ENCODE assay signal across 9 mouse cellular contexts in the genomic region with DNA sequence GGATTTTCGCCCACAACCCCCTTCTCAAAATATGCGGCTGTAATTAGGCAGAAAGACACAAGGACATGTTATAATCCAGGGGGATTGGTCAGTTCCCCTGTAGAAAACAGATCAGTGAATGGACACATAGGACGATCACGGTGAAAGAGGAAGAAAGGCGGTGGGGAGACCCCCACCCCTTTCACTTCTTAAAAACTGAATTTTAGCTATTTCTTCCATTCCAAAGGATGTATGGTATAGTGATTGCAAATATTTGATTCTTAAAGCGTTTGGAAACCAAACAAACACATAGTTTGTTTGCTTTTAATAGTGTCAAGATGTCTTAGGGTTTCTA. TPM values are rescaled to one million over a fixed set of nuclear protein-coding genes. Genes with fewer than 3 reads are reported as not detected.
DNase-seq lines count a peak whose midpoint lies in the region; ATAC-seq and TF ChIP-seq lines count a peak whose summit lies in the region.
"Had no signal": no experiment of that assay in that cellular context is flagged by ENCODE, and none has a peak within 500 bp of the region (broad histone marks: within the 10 kb centered on the region; RNA-seq: fewer than 3 reads in every experiment).

No protein-coding gene starts in this region.

- WGBS in heart, embryonic 11.5 days (ENCODE audit: insufficient replicate concordance), result 37% methylated on average over 6 of the region's 6 CpGs
- WGBS in bone marrow, adult 2 months, result 8% methylated on average over 6 of the region's 6 CpGs
- WGBS in hindbrain, embryonic 12.5 days, result 50% methylated on average over 6 of the region's 6 CpGs

- H3K4me1 ChIP-seq in heart, embryonic 11.5 days (ENCODE audit: control insufficient read depth, insufficient read depth, low read length), result peaks cover 8% of the 10 kb centered on the region; the same call in 1 of the 2 replicates
- H3K4me1 ChIP-seq in bone marrow, adult 2 months (ENCODE audit: control insufficient read depth, insufficient read depth, low read length), result no peaks in the 10 kb centered on the region; the same call in 1 of the 2 replicates
- H3K4me1 ChIP-seq in hindbrain, embryonic 12.5 days, result peaks cover 12% of the 10 kb centered on the region
- peaks cover 9% of the 10 kb centered on the region for H3K4me1 ChIP-seq in megakaryocyte, embryonic 14.5 days

- no peaks in the 10 kb centered on the region for H3K27me3 ChIP-seq in heart, embryonic 11.5 days (ENCODE audit: control insufficient read depth, insufficient read depth, low read length)
- no peaks in the 10 kb centered on the region for H3K27me3 ChIP-seq in hindbrain, embryonic 12.5 days
- peaks cover 18% of the 10 kb centered on the region for H3K27me3 ChIP-seq in megakaryocyte, embryonic 14.5 days (replicated peaks)

- peak overlapping the region; percentile 35 for H3K4me3 ChIP-seq in heart, embryonic 11.5 days (ENCODE audit: low read depth, low read length)
- H3K4me3 ChIP-seq in bone marrow, adult 2 months (replicated peaks; ENCODE audit: control insufficient read depth, low read depth, low read length), result peak overlapping the region; percentile 17
- peak overlapping the region; percentile 23 for H3K4me3 ChIP-seq in hindbrain, embryonic 12.5 days
- peak overlapping the region; percentile 90 for H3K4me3 ChIP-seq in megakaryocyte, embryonic 14.5 days (replicated peaks)

- no peaks in the 10 kb centered on the region for H3K9me3 ChIP-seq in heart, embryonic 11.5 days (replicated peaks; ENCODE audit: control insufficient read depth, low read length)
- no peaks in the 10 kb centered on the region for H3K9me3 ChIP-seq in hindbrain, embryonic 12.5 days (replicated peaks)
- no peaks in the 10 kb centered on the region for H3K9me3 ChIP-seq in megakaryocyte, embryonic 14.5 days

- no peaks in the 10 kb centered on the region for H3K36me3 ChIP-seq in heart, embryonic 11.5 days (ENCODE audit: control insufficient read depth, insufficient read depth, low read length)
- no peaks in the 10 kb centered on the region for H3K36me3 ChIP-seq in hindbrain, embryonic 12.5 days
- no peaks in the 10 kb centered on the region for H3K36me3 ChIP-seq in megakaryocyte, embryonic 14.5 days (replicated peaks; ENCODE audit: low read length)

- H3K27ac ChIP-seq in heart, embryonic 11.5 days (ENCODE audit: low read depth, low read length), result peak overlapping the region; percentile 71; the same call in 1 of the 2 replicates
- no peak overlapping the region; the same call in 1 of the 2 replicates for H3K27ac ChIP-seq in bone marrow, adult 2 months (ENCODE audit: control insufficient read depth, insufficient read depth, low read depth, low read length, poor library complexity)
- no peak overlapping the region for H3K27ac ChIP-seq in hindbrain, embryonic 12.5 days

- peak overlapping the region; percentile 68 for H3K4me2 ChIP-seq in heart, embryonic 11.5 days
- H3K4me2 ChIP-seq in hindbrain, embryonic 12.5 days (replicated peaks), result peak overlapping the region; percentile 55

- no peak for TF ChIP-seq POLR2A in bone marrow, adult 2 months (IDR thresholded peaks at IDR 0.05; ENCODE audit: borderline replicate concordance, control insufficient read depth, low read depth, low read length)

- no peak for ATAC-seq in heart, embryonic 11.5 days (replicated peaks; ENCODE audit: insufficient number of reproducible peaks, low FRiP score, low TSS enrichment)
- peak; percentile 32; the same call in 1 of the 2 replicates for ATAC-seq in hindbrain, embryonic 12.5 days (ENCODE audit: low FRiP score)

- no peak for TF ChIP-seq CTCF in bone marrow, adult 2 months (IDR thresholded peaks at IDR 0.05; ENCODE audit: control insufficient read depth, insufficient read depth, low read length)

- H3K9ac ChIP-seq in heart, embryonic 11.5 days (ENCODE audit: low read depth, low read length), result 0 out of 2 replicates have a peak overlapping the region, but pooled peaks have one; percentile 54
- H3K9ac ChIP-seq in hindbrain, embryonic 12.5 days, result 0 out of 2 replicates have a peak overlapping the region, but pooled peaks have one; percentile 15

- no peak for DNase-seq in heart, adult 8-10 months (ENCODE audit: low spot score)
- DNase-seq in gastrocnemius, postnatal 4 days (ENCODE audit: low spot score in 2 of 2), result no peak
- DNase-seq in right cerebral cortex, adult 18-20 months, result no peak
- DNase-seq in cerebellum, postnatal 36 days, result no peak

RNA-seq across cellular contexts. Expression of gene Siah3, which starts 9.9 kb away (rescaled TPM):
- 0.04 and 0.13 TPM in 2 replicates for polyA plus RNA-seq in heart, embryonic 11.5 days (2014; fragmentation: Nextera tagmentation; extraction: Ambion mirVana)
- not detected for total RNA-seq in heart, adult 8-10 months (2022)
- not detected in 2 replicates for polyA plus RNA-seq in bone marrow, adult 2 months (2011; ENCODE audit: insufficient read depth, insufficient read length, low replicate concordance, missing spikeins)
- polyA plus RNA-seq in hindbrain, embryonic 12.5 days (2016; fragmentation: Nextera tagmentation; extraction: Ambion mirVana), result 1.9 and 2.1 TPM in 2 replicates
- polyA plus RNA-seq in megakaryocyte, embryonic 14.5 days (2012; ENCODE audit: insufficient read depth, low replicate concordance), result not detected in 2 replicates
- under 1 TPM; 0.27 to 0.36 TPM for total RNA-seq in gastrocnemius, postnatal 4 days (2021)
- polyA plus RNA-seq: C2C12 had no signal

Comparison
In these comparisons a context has a peak if more than half of its experiments do, and no peak if none do; other contexts are left out.
1. H3K4me3 ChIP-seq: peak in every context shown above with its lines; median percentile 90 in megakaryocyte, embryonic 14.5 days; 35 in heart, embryonic 11.5 days; 23 in hindbrain, embryonic 12.5 days; 17 in bone marrow, adult 2 months.